Mouse (Mus musculus): ENCODE results near the gene Map6.

GRCm38 (mm10) chr7:99248906-99249581 is 18.2 kb upstream of the Map6 start:
- no peak for TF ChIP-seq EP300 (IDR thresholded peaks at IDR 0.05; ENCODE audit: low read depth)
- no peak for TF ChIP-seq CTCF (IDR thresholded peaks at IDR 0.05; ENCODE audit: low read depth)
